Mouse (Mus musculus) bone marrow, adult 2 months (tissue): Measurements from ENCODE around the gene Utp11.

Experiments used
- CTCF ChIP-seq: fragments of 200-500 bp; IDR thresholded peaks from 2 replicates; pipeline ENCODE4 v1.5.1; 2011; ENCODE audit warnings: low read length, control low read depth; ENCODE audit not compliant: control insufficient read depth, insufficient read depth
- POLR2A ChIP-seq: fragments of 200-500 bp; IDR thresholded peaks from 2 replicates; pipeline ENCODE4 v1.6.1; 2011; ENCODE audit warnings: low read depth, mild to moderate bottlenecking, control low read depth, low read length, borderline replicate concordance; ENCODE audit not compliant: control insufficient read depth

- TF ChIP-seq POLR2A (no peak), CTCF (no peak)
These were observed 20.8 kb downstream of the Utp11 start for GRCm38 (mm10) chr4:124672347-124673320.
